Mouse (Mus musculus): Measurements from ENCODE around the gene Styxl1. TPM values are rescaled to one million over a fixed set of nuclear protein-coding genes. Genes with fewer than 3 reads are reported as not detected.

Gene Styxl1
- total RNA-seq, 2 experiments from 2014 or later, result 0.23 to 0.51 TPM

- DNase-seq (ENCODE audit: low spot score in 2 of 2), result no peak
These were observed 5.7 kb downstream of the Styxl1 start for GRCm38 (mm10) chr5:135772519-135772918.

DNA sequence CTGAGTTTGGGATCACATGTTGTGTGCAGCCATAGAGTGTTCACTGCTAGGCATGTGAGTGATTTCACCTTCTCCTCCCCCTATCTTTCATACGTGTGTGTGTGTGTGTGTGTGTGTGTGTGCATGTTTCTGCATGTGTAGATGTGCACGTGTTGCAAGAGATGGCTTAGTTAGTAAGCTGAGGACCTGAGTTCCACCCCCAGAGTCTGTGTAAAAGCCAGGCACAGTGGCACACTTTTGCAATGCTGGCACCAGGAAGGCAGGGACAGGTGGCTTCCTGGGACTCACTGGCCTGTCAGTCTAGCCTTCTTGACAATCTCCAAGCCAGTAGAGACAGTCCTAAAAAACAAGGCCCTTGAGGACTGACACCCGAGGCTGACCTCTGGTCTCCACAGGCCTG is 13.2 kb downstream of the Styxl1 start:
- no peak for DNase-seq (ENCODE audit: low spot score in 2 of 2)

GRCm38 (mm10) chr5:135763526-135763925 is 14.7 kb downstream of the Styxl1 start:
- DNase-seq (ENCODE audit: low spot score in 2 of 2), result peak; percentile 68 to 77

- no peak for DNase-seq (ENCODE audit: low spot score in 2 of 2)
These were observed 16.3 kb downstream of the Styxl1 start for GRCm38 (mm10) chr5:135761881-135762280.

GRCm38 (mm10) chr5:135751595-135751994 is 26.6 kb downstream of the Styxl1 start:
- no peak for DNase-seq (ENCODE audit: low spot score in 2 of 2)

- DNase-seq (ENCODE audit: low spot score in 2 of 2), result no peak
These were observed 27.1 kb downstream of the Styxl1 start for GRCm38 (mm10) chr5:135751041-135751440.

GRCm38 (mm10) chr5:135744742-135745141 is 33.4 kb downstream of the Styxl1 start:
- no peak for DNase-seq (ENCODE audit: low spot score in 2 of 2)

GRCm38 (mm10) chr5:135743741-135744609 is 34.2 kb downstream of the Styxl1 start, which contains the start of gene Tmem120a:
TSS of gene Tmem120a (minus strand) at chr5:135744448.
- DNase-seq (ENCODE audit: low spot score in 2 of 2), result peak; percentile 95

DNA sequence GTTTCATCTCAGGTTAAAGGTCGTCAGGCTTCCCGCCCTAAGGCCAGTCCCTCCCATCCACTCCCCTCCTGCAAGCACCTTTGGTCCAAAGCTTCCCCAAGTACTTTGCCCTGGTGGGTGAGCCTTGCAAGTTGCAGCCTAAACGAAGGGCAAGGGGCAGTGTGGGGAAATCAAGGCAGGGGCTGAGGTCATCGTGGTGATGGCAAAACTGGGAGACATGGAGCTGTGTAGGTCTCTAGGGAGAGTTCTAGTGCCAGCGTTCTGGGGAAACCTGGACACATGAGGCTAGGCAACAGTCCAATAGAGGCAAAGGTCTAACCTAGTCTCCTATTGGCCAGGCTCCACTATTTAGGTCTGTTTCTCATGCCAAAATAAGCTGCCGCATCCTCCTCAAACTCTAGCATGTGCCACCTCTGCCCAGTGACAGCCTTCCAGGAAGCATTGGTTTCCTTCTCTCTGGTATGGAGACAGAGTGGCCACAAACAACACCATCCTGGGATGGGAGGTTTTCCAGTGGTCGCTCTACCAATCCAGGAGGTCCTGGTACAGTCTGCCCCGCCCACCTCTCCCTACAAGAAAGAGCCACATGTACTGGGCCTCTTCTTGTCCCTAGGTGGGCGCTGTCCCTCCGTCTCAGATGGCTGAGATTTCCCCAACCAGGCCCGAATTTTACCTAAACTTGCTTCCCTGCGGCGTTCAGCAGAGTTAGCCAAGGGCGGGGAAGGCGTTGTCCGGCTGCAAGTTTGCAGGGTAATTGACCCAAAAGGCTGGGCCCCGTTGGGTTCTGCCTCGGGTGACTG is 35.0 kb downstream of the Styxl1 start:
- DNase-seq (ENCODE audit: low spot score in 2 of 2), result no peak

- no peak for DNase-seq (ENCODE audit: low spot score in 2 of 2)
These were observed 36.0 kb downstream of the Styxl1 start for GRCm38 (mm10) chr5:135742156-135742555.

DNA sequence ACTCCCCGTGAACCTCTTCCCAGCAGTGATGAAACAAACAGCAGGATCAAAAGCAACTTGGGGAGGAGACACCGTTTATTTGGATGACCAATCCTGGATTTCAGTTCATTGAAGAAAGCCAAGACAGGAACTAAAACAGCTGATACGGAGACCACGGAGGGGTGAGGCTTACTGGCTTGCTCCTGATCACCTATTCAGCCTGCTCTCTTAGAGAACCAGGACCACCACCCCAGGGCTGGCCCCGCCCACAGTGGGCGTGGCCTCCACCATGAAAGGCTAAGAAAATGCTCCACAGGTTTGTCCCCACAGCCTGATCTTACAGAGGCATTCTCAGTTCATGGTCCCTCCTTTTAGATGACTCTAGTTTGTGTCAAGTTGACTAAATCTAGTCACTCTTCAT is 39.9 kb downstream of the Styxl1 start:
- DNase-seq (ENCODE audit: low spot score in 2 of 2), result no peak

- DNase-seq (ENCODE audit: low spot score in 2 of 2), result peak in 1 of 2 experiments; percentile 25
These were observed 41.0 kb downstream of the Styxl1 start for GRCm38 (mm10) chr5:135737154-135737553.

DNA sequence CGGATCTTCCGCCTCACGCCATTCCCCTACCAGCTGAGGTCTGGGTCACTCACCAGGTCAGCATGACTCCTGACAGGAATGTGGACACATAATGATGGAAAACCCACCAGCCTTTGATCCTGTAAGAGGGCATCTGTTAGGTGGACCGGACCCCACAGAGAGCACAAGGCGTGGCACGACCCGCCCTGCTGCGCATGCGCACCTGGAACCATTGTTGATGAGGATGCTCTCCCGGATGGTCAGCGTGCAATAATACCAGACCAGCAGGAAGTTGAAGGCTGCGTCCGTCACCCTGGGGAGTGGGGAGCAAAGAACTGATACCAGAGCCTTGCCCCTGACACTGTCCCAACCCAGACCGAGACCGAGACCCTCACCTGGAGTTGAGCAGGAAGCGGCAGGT is 41.6 kb downstream of the Styxl1 start:
- no peak for DNase-seq (ENCODE audit: low spot score in 2 of 2)

GRCm38 (mm10) chr5:135735741-135736140 is 42.4 kb downstream of the Styxl1 start:
- DNase-seq (ENCODE audit: low spot score in 2 of 2), result no peak

DNA sequence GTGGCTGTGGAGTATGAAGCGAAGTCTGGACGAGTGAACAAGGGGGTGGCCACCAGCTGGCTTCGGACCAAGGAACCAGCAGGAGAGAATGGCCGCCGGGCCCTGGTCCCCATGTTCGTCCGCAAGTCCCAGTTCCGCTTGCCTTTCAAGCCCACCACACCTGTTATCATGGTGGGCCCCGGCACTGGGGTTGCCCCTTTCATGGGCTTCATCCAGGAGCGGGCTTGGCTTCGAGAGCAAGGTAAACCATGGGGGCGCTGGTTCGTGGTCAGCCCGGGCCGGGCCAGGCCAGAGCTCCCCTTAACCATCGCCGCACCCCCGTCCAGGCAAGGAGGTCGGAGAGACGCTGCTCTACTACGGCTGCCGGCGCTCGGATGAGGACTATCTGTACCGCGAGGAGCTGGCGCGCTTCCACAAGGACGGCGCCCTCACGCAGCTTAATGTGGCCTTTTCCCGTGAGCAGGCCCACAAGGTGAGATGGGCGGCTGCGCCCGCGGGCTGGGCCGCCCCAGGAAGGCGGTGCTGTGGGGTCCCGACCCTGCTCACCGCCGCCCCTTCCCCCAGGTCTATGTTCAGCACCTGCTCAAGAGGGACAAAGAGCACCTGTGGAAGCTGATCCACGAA is 44.0 kb downstream of the Styxl1 start:
- peak in 1 of 2 experiments; percentile 30 for DNase-seq (ENCODE audit: low spot score in 2 of 2)

DNA sequence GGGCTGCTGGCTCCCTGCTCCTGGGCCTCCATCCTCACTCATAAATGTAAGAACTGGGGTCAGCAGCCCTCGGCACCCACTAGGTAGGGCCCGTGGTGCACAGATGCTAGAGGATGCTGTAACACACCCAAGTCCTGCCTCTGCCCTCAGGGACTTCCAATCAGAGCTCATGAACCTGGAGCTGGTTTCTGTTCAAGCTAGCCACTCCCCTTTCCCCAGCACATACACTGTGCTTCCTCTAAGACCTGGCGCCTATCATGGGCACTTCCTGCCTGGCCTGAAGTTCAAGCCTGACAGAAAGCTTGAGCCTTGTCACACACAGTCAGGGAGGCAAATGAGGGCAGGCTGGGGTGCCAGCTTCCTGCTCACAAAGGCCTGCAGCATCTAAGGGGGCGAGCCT is 45.1 kb downstream of the Styxl1 start:
- DNase-seq (ENCODE audit: low spot score in 2 of 2), result no peak

GRCm38 (mm10) chr5:135731322-135731721 is 46.9 kb downstream of the Styxl1 start:
- no peak for DNase-seq (ENCODE audit: low spot score in 2 of 2)

GRCm38 (mm10) chr5:135730916-135731315 is 47.3 kb downstream of the Styxl1 start:
- DNase-seq (ENCODE audit: low spot score in 2 of 2), result no peak

DNA sequence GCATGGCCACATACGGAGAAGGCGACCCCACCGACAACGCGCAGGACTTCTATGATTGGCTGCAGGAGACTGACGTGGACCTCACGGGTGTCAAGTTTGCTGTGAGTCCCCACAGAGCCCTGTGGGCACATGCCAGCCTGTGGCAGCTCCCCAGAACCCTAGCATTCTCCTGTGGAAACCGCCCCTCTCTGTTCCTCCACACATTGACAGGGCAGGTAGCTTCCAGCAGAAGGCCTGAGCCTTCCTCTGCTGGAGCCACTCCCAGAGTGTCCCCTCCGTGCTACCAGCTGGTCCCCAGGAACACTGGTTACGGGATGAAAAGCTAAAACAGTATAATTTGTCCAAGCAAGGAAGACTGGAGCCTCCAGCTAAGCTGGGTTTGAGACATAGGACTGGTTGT is 47.9 kb downstream of the Styxl1 start:
- no peak for DNase-seq (ENCODE audit: low spot score in 2 of 2)

DNA sequence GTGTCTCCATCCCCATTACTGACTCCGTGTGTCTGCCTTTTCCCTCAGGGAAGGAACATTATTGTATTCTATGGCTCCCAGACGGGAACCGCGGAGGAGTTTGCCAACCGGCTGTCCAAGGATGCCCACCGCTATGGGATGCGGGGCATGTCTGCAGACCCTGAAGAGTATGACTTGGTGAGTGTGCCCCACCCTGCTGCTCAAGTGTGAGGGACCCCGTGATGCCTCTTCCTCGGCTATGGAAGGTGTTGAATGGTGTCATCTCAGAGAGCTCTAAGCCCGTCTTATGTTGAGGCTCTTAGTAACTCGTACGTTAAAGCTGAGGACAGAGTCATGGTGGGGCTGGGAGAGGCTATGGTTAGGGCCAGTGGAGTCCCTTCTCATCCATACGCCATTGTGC is 48.8 kb downstream of the Styxl1 start:
- DNase-seq (ENCODE audit: low spot score in 2 of 2), result no peak

- no peak for DNase-seq (ENCODE audit: low spot score in 2 of 2)
These were observed 49.8 kb downstream of the Styxl1 start for GRCm38 (mm10) chr5:135728361-135728760.

DNA sequence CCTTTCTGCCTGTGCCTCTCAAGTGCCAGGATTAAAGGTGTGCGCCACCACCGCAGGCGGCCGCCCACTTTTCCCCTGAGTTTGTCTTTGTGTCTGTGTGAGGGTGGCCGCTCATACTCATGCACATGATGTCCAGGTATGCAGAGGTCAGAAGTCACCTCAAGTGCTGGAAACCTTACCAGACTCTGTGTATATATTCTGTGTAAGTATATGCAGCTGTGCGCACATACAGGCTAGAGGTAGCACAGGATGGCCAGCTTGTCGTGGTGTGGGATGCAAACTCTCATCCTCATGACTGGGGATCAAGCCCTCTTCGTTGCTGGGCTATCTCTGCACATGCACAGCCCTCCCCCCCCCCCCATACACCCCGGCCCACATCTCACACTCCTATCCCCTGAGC is 50.3 kb downstream of the Styxl1 start:
- DNase-seq (ENCODE audit: low spot score in 2 of 2), result no peak

Measured in adrenal gland, adult 18-20 months (tissue).